Mouse (Mus musculus): ENCODE measurements around the gene Sfrp4.
"Not testable (repeated sequence)": the region's sequence is repeated elsewhere in the genome, so short reads cannot be mapped to it uniquely, and the experiment has no call there.

Gene Sfrp4

DNA sequence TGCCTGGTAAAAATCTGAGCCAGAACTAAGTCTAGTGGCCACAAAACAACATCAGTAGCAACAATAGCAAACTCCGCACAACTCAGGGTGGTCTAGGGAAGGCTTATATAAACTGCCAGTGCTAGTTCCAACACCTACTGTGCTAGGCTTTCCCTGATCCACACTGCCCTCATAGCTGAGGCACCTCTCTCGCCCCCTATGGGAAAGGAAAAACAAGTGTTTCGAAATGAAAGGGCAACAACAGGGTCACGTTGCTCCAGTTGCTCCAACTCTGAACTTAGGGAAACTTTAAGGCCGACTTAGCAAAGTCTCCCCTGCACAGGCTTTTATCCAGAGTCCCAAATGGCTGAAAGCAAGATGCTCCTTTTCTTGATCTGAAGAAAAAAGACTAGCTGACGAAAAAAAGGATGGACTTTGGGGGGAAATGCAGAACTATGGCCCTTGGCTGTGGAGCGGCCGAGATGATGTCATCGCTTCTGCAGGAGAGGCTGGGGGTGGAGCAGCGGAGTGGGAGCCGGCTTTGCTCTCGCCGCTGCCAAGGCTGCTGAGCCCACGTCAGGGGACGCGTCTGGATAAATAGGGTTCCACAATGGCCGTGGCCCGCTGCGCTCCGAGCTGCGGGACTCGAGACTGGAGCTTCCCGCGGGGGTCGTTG lies at the start of gene Sfrp4:
TSS of gene Sfrp4 (plus strand) at position 532 of the 655 bp plus-strand sequence.
- ChIA-PET POLR2A (interaction anchor here in 3 of 4 experiments (0.6 to 2.9 kb wide), 15 partner anchors 9 to 797 kb away, joined by 3 to 12 read pairs (median 4); partner anchors contain the start of gene Stard3nl (in 1 of the 3)), CTCF (interaction anchor here in 2 of 4 experiments (0.5 to 1.2 kb wide), 4 partner anchors 13 to 386 kb away, joined by 3 to 4 read pairs (median 3); no protein-coding TSS in a partner anchor)

DNA sequence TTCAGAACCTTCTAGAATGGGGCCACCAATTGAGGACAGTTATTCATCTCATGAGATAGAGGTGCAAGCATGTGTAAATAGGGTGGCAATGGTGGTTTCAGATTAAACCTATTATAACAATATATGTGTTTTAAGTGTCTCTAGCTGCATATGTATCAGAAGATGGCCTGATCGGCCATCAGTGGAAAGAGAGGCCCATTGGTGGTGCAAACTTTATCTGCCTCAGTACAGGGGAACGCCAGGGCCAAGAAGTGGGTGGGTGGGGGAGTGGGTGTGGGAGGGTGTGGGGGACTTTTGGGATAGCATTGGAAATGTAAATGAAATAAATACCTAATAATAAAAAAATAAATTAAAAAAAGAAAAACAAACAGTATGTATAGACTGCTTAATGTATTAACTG lies 48.2 kb upstream of the Sfrp4 start:
- POLR2A ChIA-PET, result interaction anchor here in 1 of 4 experiments (0.6 kb wide), 1 partner anchor 442 kb away, joined by 7 read pairs; no protein-coding TSS in a partner anchor

DNA sequence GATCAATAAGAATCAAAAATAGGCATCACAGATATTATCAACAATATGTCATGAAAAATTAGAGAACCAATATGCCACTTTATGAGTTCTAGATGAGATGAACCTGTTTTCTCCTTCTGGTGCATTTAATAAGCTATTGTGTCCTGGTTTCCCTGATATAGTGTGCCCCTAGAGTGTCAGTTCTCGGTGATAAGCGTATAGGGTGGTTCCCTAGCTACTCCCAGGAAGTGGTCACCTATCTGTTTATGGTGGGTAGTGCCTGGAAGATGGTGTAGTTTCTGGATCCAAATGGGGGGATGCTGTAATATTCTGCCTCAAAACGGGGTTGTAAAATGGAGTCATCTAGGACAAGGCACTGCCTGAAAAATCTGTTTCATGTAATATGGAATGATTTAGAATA lies 47.0 kb upstream of the Sfrp4 start:
- CTCF ChIA-PET, result no interaction called here
- POLR2A ChIA-PET, result no interaction called here

More for the DNA sequence above, 48.2 kb upstream of the Sfrp4 start:
- CTCF ChIA-PET, result not testable (repeated sequence)

DNA sequence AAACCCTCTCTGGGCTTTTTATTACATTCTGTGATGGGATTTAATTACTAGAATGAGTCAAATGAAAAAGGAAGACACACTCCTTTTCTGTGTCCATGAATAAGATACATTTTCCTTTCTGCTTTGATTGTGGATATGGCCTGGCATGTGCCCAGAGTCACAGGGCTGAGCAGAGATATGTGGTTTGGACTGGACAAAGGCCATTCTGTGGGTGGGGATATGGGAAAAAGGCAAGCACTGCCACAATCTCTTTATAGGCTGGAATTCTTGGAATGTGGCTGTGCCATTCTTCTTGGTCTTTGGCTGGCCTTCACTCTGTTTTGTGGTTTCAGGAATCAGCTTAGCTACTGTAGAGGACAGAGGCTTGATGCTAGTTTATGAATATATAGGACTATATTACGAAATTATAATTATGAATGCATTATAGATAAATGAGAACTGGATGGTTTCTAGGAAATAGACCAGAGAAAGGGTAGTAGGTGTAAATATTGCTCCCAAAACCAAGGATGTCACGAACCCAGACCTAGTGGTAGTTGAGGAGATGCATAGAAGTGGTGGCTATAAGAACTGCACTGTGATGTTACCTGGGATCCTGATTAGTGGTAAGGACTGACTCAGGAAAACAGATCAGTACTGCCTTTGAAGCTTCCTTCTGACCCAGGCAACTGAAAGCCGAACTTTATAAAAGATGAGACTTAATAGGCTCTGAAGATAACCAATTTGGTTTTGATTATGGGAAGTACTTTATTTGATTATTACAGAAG lies 31.7 kb upstream of the Sfrp4 start:
- POLR2A ChIA-PET, result no interaction called here
- CTCF ChIA-PET, result no interaction called here

DNA sequence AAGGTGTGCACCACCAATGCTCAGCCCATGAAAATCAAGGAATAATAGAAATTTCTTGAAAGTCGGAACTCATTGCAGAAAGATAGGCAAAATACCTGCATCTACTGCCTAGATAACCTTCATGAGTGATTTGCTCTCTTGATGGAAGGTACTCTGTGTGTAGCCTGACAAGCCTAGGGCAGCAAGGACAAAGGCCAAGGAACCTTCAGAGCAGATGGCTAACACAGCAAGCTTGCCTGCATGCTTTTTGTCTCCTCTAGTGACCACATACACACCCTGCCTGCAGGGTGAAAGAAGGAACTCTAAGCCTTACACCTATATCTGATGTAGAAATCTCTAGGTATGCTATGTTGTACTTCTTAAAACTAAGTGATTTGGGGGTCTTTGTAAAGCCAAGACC lies 27.8 kb upstream of the Sfrp4 start:
- ChIA-PET POLR2A (no interaction called here), CTCF (no interaction called here)

DNA sequence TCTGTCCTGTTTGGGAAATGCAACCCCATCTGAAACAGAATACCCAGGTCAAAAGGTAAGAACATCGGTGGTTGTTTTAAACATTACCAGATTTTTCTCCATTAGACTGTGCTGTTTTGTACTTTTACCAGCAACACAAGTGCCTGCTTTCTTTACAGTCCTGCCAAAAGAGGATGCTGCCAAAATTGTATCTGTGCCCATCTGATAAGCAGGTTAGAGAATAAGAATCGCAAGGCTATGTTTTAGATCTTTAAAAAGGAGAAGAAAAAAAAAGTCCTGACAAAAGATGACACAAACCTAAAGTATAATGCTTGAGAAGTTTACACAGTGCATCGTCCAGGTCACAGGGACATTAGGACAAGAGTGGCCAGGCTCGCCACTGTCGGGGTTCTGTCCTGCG lies 23.7 kb upstream of the Sfrp4 start:
- POLR2A ChIA-PET, result no interaction called here
- CTCF ChIA-PET, result no interaction called here

DNA sequence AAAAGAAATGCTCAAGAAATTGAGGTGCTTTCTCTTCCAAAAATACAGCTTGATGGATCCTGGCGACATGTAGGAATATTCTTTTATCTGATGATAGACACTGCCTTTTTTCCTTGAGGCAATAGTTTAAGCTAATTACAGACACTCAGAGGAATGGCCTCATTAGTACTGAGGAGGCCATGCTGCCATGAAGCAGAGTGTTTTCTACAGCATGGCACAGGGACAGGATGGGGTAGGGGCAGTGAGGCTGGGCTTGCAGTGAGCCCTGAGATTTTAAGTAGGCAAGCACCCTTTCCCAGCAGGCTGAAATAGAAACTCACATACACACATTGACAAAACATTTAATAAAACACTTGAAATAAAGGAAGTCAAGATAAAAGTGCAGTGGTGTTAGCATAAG lies 20.4 kb upstream of the Sfrp4 start:
- POLR2A ChIA-PET, result no interaction called here
- CTCF ChIA-PET, result interaction anchor here in 1 of 4 experiments (0.9 kb wide), 1 partner anchor 237 kb away, joined by 3 read pairs; no protein-coding TSS in a partner anchor

DNA sequence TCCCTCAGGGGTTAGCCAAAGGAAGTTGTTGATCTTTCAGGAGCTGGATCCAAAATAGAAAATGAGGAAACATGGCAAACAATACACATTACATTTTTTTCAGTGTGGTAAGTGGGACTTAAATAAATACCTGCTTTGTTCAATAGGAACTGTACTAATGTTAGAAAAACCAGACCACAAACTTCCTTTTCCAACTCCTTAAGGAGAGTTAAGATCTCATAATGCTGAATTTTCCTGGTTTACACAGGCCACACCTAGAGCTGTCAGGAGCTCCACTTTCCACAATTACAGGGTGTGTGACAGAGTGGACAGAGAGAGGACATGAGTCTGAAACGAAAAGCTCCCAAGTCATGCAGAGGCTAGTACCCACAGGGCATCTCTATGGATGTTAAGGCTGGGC lies 19.2 kb upstream of the Sfrp4 start:
- POLR2A ChIA-PET, result interaction anchor here in 1 of 4 experiments (0.6 kb wide), 1 partner anchor 60 kb away, joined by 6 read pairs; no protein-coding TSS in a partner anchor
- CTCF ChIA-PET, result no interaction called here

DNA sequence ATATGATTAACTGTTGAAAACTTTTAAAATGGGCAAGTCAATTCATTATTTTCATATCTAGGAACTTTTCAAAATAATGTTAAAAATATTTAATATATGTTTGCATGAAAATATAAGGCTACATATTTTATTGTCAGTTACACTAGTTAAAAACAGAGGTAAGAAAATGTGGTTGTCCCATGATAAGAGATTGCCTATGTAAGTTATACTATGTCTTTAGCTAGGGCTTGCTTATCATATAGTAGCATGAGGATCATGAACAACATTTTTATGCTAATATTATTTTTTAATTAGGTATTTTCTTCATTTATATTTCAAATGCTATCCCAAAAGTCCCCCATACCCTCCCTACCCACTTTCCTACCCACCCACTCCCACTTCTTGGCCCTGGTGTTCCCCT lies 18.0 kb upstream of the Sfrp4 start:
- POLR2A ChIA-PET, result interaction anchor here in 1 of 4 experiments (1.0 kb wide), 1 partner anchor 210 kb away, joined by 3 read pairs; the partner anchor contains the start of gene Stard3nl
- CTCF ChIA-PET, result no interaction called here

DNA sequence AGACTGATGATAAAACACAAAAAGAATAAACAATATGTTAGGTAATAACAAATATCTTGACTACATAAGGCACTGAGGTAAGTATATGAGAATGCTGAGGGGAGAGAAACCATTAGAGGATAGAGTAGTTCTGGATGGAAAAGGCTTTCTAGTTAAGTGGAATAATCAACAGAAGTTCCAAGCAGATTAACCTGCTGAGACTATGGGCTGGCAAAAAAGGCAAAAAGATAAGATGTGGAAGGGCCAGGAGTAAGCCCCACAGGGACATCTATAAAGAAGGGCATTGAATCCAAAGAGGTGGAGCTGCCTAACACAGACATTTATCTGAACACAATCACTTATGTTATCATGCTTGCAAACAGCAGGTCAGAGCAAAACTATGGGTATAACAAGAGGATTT lies 14.8 kb upstream of the Sfrp4 start:
- ChIA-PET CTCF (no interaction called here), POLR2A (no interaction called here)

DNA sequence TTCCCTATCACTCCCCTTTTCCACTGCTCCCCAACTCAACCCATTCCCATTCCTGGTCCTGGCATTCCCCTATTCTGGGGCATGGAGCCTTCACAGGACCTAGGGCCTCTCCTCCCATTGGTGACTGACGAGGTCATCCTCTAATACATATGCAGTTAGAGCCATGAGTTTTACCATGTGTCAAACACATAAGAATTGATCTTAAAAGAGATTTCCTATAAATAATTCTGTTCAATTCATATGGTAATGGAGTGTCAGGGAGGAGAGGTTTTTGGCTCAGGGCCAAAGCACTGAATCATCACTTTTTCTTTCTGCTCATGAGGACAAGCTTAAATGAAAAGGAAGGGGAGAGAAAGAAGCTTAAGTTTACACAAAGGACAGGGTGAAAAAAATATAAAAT lies 10.6 kb upstream of the Sfrp4 start:
- ChIA-PET CTCF (no interaction called here), POLR2A (interaction anchor here in 3 of 4 experiments (0.6 to 2.4 kb wide), 4 partner anchors 10 to 164 kb away, joined by 4 to 12 read pairs (median 6); partner anchors contain the start of gene Sfrp4 (in 2 of the 3))

DNA sequence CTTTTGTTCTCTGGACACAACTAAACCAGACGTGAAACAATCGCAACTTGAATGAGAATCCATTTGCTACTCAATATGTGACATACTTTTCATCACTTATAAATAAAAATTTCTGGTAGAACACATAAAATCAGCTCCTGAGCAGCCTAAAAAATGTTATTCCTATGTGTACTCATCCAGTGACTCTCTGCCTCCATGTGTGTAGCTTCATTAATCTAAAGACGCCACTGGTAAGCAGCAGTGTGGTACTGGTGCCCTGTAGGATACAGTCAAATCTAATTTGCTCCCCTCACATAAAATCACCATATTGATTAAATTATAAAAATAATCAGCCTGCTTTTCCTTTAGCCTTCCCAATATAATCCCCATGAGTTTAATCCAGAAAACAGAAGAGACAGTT lies 9.9 kb upstream of the Sfrp4 start:
- ChIA-PET POLR2A (interaction anchor here in 3 of 4 experiments (0.6 to 2.4 kb wide), 4 partner anchors 10 to 165 kb away, joined by 4 to 12 read pairs (median 6); partner anchors contain the start of gene Sfrp4 (in 2 of the 3)), CTCF (no interaction called here)

DNA sequence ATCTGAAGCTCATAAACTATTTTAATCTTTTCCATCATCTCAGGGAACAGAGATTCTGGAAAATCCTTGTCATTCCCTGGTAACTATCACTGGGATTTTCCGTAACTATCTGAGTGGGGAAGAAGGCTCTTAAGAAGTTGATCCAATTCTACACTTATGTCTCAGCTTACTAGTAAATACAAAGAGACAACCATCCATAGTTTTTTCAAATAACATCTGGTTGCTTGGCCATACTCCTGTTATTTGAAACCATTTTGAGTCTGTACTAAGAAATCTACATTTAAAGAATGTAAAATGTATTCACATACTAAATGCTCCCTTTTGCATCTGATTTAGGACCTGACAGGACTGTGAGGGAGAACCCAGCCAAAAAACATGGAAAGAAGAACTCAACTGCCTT lies 9.5 kb upstream of the Sfrp4 start:
- POLR2A ChIA-PET, result interaction anchor here in 2 of 4 experiments (1.4 to 2.4 kb wide), 3 partner anchors 9 to 16 kb away, joined by 4 to 12 read pairs (median 5); partner anchors contain the start of gene Sfrp4 (in 2 of the 2)
- CTCF ChIA-PET, result no interaction called here

DNA sequence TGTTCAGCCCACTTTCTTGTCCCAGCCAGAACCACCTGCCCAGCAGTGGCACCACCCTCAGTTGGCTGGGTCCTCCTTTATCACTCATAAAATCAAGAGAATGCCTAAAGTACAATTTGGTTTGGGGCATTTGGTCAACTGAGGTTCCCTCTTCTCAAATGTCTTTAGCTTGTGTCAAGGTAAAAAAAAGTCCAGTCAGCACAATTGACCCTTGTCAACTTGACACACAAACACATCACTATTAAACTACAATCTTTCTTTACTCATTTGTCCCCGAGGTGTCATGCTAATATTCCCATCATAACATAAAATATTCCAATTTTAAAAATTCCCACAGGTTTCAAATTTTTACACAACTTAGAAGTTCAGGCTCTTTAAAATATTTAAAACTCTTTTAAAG lies 8.6 kb upstream of the Sfrp4 start:
- ChIA-PET CTCF (no interaction called here), POLR2A (interaction anchor here in 1 of 4 experiments (2.3 to 2.4 kb wide), 2 partner anchors 9 to 17 kb away, joined by 5 to 12 read pairs; partner anchors contain the start of gene Sfrp4)

DNA sequence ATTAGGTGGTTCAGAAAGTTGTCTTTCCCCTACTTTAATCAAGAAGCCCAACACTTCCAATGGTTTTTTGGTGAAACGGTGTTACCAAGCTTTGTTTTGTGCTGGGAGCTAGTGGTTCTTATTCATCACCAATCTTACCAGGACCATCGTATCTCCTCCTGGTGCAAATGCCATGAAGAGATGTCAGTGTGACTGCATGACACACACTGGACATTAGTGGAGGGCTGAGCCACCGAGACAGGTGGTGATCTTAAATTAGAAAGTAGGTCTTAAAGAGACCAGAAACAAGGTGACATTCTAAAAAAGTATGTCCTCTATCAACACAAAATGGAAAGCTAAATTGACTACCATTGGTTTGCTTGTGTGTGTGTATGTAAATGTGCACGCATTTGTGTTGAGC lies 4.8 kb upstream of the Sfrp4 start:
- CTCF ChIA-PET, result no interaction called here

DNA sequence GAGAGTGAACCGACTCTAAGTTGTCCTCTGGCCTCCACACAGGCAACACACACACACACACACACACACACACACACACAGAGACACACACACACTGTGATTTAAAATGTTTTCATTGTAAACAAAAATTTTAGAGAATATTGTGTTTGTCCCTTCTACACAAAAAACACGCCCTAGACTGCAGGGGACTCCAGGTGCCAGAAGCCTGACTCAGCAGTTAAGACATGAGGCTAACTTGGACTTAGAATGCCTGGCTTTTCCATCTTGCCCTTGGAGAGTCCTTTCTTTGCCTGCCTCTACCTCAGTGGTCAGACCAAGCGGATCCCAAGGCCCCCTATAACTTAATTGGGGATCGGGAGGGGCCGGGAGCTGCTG lies 4.1 kb upstream of the Sfrp4 start:
- POLR2A ChIA-PET, result interaction anchor here in 3 of 4 experiments (0.6 to 2.3 kb wide), 20 partner anchors 8 to 565 kb away, joined by 3 to 11 read pairs (median 4); partner anchors contain the start of gene Stard3nl (in 1 of the 3)
- CTCF ChIA-PET, result interaction anchor here in 2 of 4 experiments (0.8 to 1.3 kb wide), 4 partner anchors 9 to 22 kb away, joined by 3 to 6 read pairs (median 4); no protein-coding TSS in a partner anchor

More for the DNA sequence above, 4.8 kb upstream of the Sfrp4 start:
- POLR2A ChIA-PET, result interaction anchor here in 2 of 4 experiments (0.6 to 2.3 kb wide), 12 partner anchors 8 to 1042 kb away, joined by 3 to 11 read pairs (median 6); partner anchors contain the start of gene Stard3nl (in 1 of the 2)

DNA sequence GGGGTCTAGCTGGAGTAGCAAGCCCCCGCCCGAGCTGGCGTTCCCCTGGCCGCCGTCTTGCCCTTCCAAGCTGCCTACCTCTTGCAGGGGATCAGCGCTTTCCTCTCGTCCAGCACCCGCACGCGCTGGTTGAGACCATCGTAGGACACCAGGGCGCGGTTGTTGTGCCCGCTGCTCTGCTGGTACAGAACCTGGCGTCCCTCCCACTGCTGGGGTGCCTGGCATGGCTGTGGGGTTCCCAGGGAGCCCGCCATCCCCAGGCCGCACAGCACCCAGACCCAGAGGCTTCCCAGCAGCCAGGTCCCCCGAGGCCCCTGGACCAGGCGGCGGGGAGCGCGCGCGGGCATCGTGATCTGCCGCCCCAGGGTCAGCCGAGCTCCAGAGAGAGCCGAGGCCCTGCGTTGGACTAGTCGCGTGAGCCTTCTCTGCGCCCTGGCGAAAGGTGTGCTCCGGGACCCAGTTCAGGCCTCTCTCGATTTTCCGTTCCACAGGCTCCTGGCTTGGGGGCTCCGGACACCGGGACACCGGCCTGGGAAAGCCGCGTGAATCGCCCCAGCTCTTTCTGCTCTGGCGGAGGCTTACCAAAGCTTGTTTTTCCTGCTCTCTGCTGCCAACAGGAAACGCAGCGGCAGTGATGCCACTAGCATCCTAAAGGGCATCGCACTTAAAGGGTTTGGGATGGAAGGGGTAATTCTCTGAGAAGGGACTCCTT lies 3.5 kb upstream of the Sfrp4 start, which contains the start of gene Epdr1:
TSS of gene Epdr1 (minus strand) at position 712 of the 712 bp plus-strand sequence.
- ChIA-PET CTCF (interaction anchor here (0.6 to 1.3 kb wide), 12 partner anchors 9 to 979 kb away, joined by 3 to 9 read pairs (median 4); no protein-coding TSS in a partner anchor), POLR2A (interaction anchor here in 3 of 4 experiments (0.6 to 2.3 kb wide), 22 partner anchors 9 to 564 kb away, joined by 3 to 11 read pairs (median 4); partner anchors contain the start of gene Stard3nl (in 1 of the 3))

DNA sequence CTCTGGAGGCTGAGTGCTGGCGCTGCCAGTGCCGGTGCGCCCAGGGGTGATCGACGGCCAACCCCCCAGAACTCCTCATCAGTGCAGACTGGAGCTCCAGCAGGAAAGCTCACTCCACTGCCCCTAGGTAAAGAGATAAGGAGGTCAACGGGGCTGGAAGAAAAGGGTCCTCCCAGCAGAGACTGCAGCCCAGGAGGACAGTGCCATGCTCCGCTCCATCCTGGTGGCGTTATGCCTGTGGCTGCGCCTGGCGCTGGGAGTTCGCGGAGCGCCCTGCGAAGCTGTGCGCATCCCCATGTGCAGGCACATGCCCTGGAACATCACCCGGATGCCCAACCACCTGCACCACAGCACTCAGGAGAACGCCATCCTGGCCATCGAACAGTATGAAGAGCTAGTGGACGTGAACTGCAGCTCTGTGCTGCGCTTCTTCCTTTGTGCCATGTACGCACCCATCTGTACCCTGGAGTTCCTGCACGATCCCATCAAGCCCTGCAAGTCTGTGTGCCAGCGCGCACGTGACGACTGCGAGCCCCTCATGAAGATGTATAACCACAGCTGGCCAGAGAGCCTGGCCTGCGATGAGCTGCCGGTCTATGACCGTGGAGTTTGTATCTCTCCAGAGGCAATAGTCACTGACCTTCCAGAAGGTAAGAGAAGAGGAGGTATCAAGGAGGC lies 463 bp downstream of the Sfrp4 start:
- ChIA-PET POLR2A (interaction anchor here (0.5 to 2.9 kb wide), 20 partner anchors 8 to 798 kb away, joined by 3 to 15 read pairs (median 4); partner anchors contain the start of gene Stard3nl (in 1 of the 4)), CTCF (interaction anchor here in 3 of 4 experiments (0.6 to 1.2 kb wide), 3 partner anchors 13 to 258 kb away, joined by 3 read pairs; no protein-coding TSS in a partner anchor)

Data from embryonic stem cell, embryonic (primary cell).